Mouse (Mus musculus): Measurements from ENCODE around the gene Lrrc55. TPM values are rescaled to one million over a fixed set of nuclear protein-coding genes. Genes with fewer than 3 reads are reported as not detected.

Lrrc55 gene
- polyA plus RNA-seq, 1 experiment from 2014 or later, result 0.75 TPM

- ATAC-seq (ENCODE audit: low FRiP score, low read depth), result peak; percentile 75; the same call in 1 of the 2 replicates
- 30% methylated on average over 5 of the region's 5 CpGs for WGBS
- Histone ChIP-seq H3K4me3 (no peak overlapping the region), H3K9ac (no peak overlapping the region), H3K9me3 (no peaks in the 10 kb centered on the region), H3K36me3 (no peaks in the 10 kb centered on the region), H3K27ac (no peak overlapping the region), H3K27me3 (no peaks in the 10 kb centered on the region), H3K4me2 (replicated peaks) (no peak overlapping the region), H3K4me1 (no peaks in the 10 kb centered on the region)
Measured at GRCm38 (mm10) chr2:85123187-85123868, 73.7 kb downstream of the Lrrc55 start.

Other genes starting within 250 kb of the Lrrc55 start
- 0.23 and 0.65 TPM in 2 replicates for gene Prg2, start 216.7 kb downstream of the Lrrc55 start, polyA plus RNA-seq (2015; fragmentation: Nextera tagmentation; extraction: Ambion mirVana)
- gene Prg3, start 209.0 kb downstream of the Lrrc55 start, polyA plus RNA-seq (2015; fragmentation: Nextera tagmentation; extraction: Ambion mirVana), result not detected in 2 replicates
- 297 and 301 TPM in 2 replicates for gene Ssrp1, start 160.0 kb downstream of the Lrrc55 start, polyA plus RNA-seq (2015; fragmentation: Nextera tagmentation; extraction: Ambion mirVana)
- 1.0 and 1.1 TPM in 2 replicates for gene P2rx3, start 159.7 kb downstream of the Lrrc55 start, polyA plus RNA-seq (2015; fragmentation: Nextera tagmentation; extraction: Ambion mirVana)
- gene Tnks1bp1, start 149.2 kb downstream of the Lrrc55 start, polyA plus RNA-seq (2015; fragmentation: Nextera tagmentation; extraction: Ambion mirVana), result 28.7 and 43.9 TPM in 2 replicates
- 42.2 and 49.7 TPM in 2 replicates for gene Aplnr, start 61.0 kb downstream of the Lrrc55 start, polyA plus RNA-seq (2015; fragmentation: Nextera tagmentation; extraction: Ambion mirVana)
- not detected in 2 replicates for gene Olfr987, start 142.1 kb upstream of the Lrrc55 start, polyA plus RNA-seq (2015; fragmentation: Nextera tagmentation; extraction: Ambion mirVana)
- gene Olfr988, start 166.0 kb upstream of the Lrrc55 start, polyA plus RNA-seq (2015; fragmentation: Nextera tagmentation; extraction: Ambion mirVana), result not detected in 2 replicates
- gene Olfr992, start 212.3 kb upstream of the Lrrc55 start, polyA plus RNA-seq (2015; fragmentation: Nextera tagmentation; extraction: Ambion mirVana), result not detected in 2 replicates
- gene Olfr993, start 217.7 kb upstream of the Lrrc55 start, polyA plus RNA-seq (2015; fragmentation: Nextera tagmentation; extraction: Ambion mirVana), result not detected in 2 replicates
- gene Olfr994, start 239.3 kb upstream of the Lrrc55 start, polyA plus RNA-seq (2015; fragmentation: Nextera tagmentation; extraction: Ambion mirVana), result not detected in 2 replicates
- gene Olfr995, start 246.4 kb upstream of the Lrrc55 start, polyA plus RNA-seq (2015; fragmentation: Nextera tagmentation; extraction: Ambion mirVana), result not detected in 2 replicates

Measured in limb, embryonic 13.5 days (tissue).